Mouse (Mus musculus) left cerebral cortex, postnatal 10 days (tissue): ENCODE data around the gene Camk2d. TPM values are rescaled to one million over a fixed set of nuclear protein-coding genes. Genes with fewer than 3 reads are reported as not detected.

Experiments used
- DNase-seq, 2 experiments: peaks; one replicate each; pipeline ENCODE4 v3.0.0; 2021 to 2022; ENCODE audit warnings: low spot score in 2 of 2, mixed read lengths in 1 of 2; ENCODE audit errors: extremely low spot score in 1 of 2
- intact Hi-C: fragments of 180-260 bp; cut with DNase I; formaldehyde crosslinking; loops from one replicate; pipeline ENCODE4 v1.15.1; 2025
- total RNA-seq, 2 experiments: library from RNA; stranded (reverse); gene quantifications; 2 replicates each; pipeline ENCODE4 v1.2.3; 2021

Gene Camk2d
- total RNA-seq, 2 experiments from 2014 or later = 180 to 192 TPM

GRCm38 (mm10) chr3:126668123-126668522, 72.0 kb downstream of the Camk2d start:
- no peak for DNase-seq
- intact Hi-C loops = no loop called here

DNA sequence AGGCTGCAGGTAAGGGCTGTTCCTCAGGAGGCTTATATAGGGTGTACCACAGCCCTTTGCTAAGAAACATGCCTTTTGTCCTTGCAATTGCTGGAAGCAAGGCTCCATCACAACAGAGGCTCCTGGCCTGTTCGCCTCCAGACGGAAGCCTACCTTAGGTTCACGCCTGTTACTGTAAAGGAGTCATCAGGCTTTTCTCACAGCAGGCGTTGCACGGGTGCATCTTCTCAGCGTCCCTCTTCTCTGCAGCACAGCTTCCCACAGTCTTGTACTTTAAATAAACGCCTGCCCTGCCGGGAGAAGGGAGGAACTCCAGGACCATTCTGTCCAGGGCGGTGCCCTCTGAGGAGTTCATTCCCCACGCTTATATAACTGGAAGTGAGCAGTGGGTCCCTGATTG, 72.6 kb downstream of the Camk2d start:
- DNase-seq = no peak
- intact Hi-C loops = no loop called here

GRCm38 (mm10) chr3:126670413-126670812, 74.3 kb downstream of the Camk2d start:
- DNase-seq = no peak
- intact Hi-C loops = no loop called here

DNA sequence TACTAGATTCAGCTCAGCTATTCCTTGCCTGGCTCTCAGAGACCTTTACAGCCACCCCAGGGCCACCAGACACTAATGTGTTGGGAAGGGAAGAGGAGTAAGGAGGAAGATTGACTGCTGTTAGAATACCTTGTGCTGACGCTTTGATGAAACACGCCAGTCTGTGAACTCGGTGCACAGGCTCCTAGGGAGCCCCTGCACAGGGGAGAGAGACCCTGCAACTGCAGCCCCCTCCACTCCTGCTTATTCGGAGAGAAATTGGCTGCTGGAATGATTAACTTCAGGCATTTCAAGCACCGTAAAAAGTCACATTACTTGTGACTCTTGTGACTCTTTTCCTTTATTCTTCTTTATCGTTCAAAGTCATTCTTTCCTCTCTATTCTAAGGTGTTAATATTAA, 75.2 kb downstream of the Camk2d start:
- no peak for DNase-seq
- intact Hi-C loops = no loop called here

- no peak for DNase-seq
- intact Hi-C loops = no loop called here
Measured at GRCm38 (mm10) chr3:126681051-126681450, 84.9 kb downstream of the Camk2d start.

DNA sequence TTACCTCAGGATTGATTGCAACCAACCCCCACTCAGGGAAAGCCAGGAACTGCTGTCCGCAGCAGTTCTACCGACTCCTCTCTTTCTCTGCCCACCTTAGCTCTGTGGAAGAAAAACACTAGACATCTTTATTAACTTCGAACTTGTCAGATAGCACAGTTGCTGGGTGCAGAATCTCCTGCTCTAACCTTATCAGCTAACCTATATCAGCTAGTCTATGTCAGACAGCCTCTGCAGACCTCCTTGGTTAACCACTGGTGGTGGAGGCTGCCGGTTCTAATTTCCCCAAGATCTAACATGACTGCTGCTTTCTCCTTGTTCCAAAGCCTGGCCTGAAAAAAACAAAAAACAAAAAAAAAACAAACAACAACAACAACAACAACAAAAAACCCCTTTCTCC, 85.9 kb downstream of the Camk2d start:
- no peak for DNase-seq
- intact Hi-C loops = no loop called here

DNA sequence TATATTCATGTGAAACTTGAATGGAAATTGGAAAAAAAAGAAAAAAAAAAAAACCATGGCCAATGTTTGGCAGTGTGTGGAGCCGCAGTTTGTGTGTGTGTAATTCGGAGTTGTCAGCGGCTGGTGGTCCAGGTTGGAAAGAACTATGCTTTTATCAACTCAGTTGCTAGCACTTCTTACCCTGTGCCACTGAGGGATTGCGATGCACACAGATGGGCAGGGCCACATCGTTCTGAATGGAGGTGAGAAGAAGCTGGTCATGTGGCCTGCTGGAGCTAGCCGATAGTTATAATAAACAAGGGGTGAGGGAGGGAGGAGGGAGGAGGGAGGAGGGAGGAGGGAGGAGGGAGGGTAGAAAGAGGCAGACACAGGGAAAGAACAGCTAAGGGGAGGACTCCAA, 89.3 kb downstream of the Camk2d start:
- intact Hi-C loops = no loop called here
- DNase-seq = no peak

DNA sequence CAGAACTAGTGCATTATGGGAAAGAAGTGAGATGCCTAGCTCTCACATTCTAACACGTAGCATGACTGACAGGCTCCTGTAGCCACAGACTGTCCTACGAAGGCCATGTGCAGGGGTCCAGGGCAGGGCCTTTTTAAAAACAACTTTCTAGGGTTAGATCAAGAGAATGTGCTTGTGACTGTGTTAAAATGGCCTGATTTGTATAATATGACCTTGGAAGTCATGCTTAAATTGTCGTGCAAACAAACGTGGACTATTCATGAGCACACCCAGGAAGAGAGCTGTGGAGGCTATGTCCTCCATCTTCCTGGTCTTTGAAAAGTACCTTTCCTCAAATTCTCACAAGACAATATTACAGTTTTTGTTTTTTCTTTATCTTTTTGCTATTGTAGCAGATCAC, 91.0 kb downstream of the Camk2d start:
- DNase-seq = no peak
- intact Hi-C loops = no loop called here

- intact Hi-C loops = no loop called here
- DNase-seq = no peak
Measured at GRCm38 (mm10) chr3:126688516-126688915, 92.4 kb downstream of the Camk2d start.

- DNase-seq = no peak
- intact Hi-C loops = no loop called here
Measured at GRCm38 (mm10) chr3:126690627-126691505, 94.8 kb downstream of the Camk2d start.

DNA sequence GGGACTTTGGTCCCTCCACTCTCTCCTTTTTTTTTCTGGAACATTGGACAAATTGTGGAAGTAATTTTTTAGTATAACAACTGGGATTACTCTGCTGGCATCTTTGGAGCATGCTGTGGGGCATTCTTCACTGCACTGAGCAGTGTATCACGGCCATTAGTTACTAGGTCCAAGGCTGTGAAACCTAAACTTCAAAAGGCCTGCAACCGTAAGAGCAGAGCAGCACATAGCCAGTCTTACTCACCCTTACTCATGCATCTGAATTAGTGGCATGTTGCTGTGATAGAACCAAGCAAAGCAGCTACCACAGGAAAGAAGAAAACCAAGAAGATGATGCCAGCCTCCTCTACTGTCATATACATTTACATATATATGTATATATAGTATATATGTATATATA, 95.5 kb downstream of the Camk2d start:
- intact Hi-C loops = no loop called here
- DNase-seq = no peak

GRCm38 (mm10) chr3:126692797-126693196, 96.7 kb downstream of the Camk2d start:
- DNase-seq = no peak
- intact Hi-C loops = no loop called here

DNA sequence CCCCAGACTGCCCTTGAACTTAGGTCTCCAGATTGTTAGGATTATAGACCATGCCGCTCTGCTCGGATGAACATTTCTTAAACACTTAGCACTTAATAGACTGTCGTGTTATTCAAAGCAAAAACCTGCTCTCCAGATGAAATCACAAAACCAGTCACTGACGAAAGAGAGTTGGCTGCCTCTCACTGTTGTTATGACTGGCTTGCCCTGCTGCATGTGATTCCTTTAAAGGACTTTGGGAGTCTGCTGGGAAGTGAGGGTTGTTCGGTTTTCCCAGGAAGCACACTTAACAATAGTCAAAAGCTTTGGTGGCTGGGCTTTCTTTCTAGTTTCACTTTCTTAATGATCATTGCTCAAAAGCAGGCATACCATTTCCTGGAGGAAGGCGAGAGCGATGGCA, 97.2 kb downstream of the Camk2d start:
- no peak for DNase-seq
- intact Hi-C loops = no loop called here

DNA sequence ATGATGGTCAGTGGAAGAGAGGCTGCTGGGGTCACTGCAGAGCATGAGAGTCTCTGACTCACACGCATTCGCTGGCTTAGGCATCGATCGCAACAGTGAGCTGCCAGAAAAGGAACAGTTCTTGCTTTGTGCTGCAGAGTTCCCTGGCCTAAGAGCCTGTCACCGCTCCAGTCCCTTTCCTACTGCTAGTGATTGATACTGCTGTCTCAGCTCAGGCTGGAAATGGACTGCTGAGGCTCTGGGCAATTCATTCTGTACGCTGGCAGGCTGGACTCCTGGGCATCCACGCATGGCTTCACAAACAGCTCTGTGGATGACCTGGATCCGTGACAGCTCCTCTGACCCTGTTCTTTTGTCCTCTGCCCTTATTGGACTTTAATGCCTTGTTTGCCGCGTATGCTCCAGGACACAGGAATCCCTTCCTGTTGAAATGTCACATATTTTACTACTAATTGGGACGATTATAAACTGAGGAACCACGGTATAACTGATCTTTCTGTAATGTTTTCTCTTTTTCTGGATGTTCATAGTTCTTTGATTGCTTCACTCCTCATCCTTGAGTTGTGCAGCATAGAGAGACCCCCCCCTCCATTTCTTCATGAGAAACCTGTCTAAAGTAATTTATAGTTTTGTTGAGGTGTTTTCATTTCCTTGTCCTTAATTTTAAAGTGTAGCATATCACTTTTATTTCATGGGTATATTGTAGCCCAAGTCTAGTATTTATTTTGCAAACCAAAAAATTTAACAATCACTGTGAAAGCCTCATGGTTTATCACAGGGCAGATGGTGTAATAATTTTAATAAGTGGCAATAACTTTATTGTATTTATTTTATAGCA, 99.6 kb downstream of the Camk2d start:
- intact Hi-C loops = no loop called here

DNA sequence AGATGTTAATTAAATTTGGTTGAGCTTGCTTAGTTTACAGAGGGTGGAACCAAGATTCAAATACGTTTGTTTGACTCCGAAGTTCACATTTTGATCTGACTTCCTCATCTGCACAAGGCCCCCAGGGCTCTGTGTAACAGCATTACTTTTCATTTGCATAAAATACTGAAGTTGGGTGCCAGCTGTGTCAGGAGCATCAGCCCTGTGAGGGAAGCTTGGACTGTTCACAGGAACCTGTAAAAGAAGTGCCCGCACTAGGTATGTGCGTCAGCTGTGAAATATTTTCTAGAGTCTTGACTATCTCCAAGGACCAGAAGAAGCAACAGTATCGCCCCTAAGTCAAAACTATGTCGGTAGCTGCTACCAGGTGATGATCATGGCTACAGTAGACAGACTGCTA, 100.5 kb downstream of the Camk2d start:
- intact Hi-C loops = no loop called here
- no peak for DNase-seq

More for the DNA sequence above, 99.6 kb downstream of the Camk2d start:
- DNase-seq = peak; percentile 40 to 78

DNA sequence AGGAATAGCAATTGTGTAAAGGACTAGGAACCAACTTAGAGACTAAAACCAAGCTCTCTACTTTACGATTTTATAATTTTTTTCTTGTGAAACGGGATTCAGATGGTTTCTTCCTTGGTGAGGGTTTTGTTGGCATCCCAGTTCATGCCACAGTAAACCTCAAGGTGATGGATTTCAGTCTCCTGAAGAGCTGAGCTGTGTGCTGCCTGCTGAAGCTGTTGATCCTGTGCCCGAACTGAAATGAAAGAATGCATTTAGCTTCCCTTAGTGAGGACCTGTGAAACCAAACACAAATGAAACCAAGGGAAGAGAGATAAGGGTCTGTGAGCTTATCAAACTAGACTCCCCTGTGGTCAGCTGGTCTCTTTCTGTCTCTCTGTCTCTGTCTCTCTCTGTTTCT, 103.6 kb downstream of the Camk2d start:
- intact Hi-C loops = no loop called here
- DNase-seq = no peak

- intact Hi-C loops = no loop called here
- no peak for DNase-seq
Measured at GRCm38 (mm10) chr3:126701067-126701466, 105.0 kb downstream of the Camk2d start.

DNA sequence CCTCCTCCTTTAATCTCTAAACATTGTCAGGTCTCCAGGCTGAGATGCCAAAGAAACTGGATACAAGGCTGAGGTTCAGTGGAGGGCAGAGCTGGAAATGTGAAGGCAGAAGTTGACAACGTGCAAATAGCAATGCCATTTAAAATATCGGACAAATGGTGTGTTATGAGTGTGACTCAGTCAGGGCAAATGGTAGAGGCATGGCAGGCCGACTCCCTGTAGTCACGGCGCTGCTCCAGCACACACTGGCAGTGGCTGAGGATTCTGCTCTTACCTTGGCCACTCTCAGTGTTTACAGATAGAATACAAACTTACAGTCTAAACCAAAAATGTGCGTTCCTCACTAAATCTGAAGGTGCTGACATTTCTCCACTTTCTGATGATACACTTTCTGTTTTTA, 105.5 kb downstream of the Camk2d start:
- no peak for DNase-seq
- intact Hi-C loops = no loop called here

DNA sequence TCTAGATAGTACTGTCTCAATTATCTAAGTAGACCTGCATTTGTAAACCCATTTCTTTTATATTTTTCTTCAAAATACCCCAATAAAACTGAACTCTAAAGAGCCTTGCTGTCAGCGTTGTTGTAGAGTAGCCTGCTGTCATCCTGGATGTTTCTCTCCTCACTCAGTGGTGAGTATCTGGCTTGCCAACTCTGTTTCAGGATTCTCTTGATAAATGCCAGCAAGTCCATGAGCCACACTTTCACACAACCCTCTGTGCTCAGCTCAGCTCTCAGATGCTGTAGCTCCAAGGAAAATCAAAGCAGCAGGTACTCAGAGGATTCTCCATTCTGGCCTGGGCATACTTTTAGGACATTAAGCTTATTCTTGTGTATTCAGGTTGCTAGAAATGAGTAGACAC, 109.4 kb downstream of the Camk2d start:
- intact Hi-C loops = no loop called here
- no peak for DNase-seq

- intact Hi-C loops = no loop called here
- no peak for DNase-seq
Measured at GRCm38 (mm10) chr3:126714281-126714680, 118.2 kb downstream of the Camk2d start.
